In genomic region chr8:33980999-33981398, GRCm38 (mm10) we compare ENCODE assay signal across 15 mouse cellular contexts.
DNase-seq lines count a peak whose midpoint lies in the region; ATAC-seq and TF ChIP-seq lines count a peak whose summit lies in the region.
"Had no signal": no experiment of that assay in that cellular context is flagged by ENCODE, and none has a peak within 500 bp of the region (broad histone marks: within the 10 kb centered on the region; RNA-seq: fewer than 3 reads in every experiment).

No protein-coding gene starts in this region.

- H3K9ac ChIP-seq in heart, adult 2 months (ENCODE audit: low read depth, low read length) = no peak overlapping the region
- no peak overlapping the region for H3K9ac ChIP-seq in kidney, embryonic 16.5 days (replicated peaks; ENCODE audit: low read length)
- no peak overlapping the region for H3K9ac ChIP-seq in stomach, embryonic 15.5 days
- H3K9ac ChIP-seq: embryonic facial prominence, embryonic 15.5 days; hindbrain, embryonic 14.5 days; limb, embryonic 13.5 days; neural tube, embryonic 12.5 days had no signal

- peaks cover 9% of the 10 kb centered on the region for H3K4me1 ChIP-seq in heart, adult 2 months (ENCODE audit: control insufficient read depth, insufficient read depth, low read length)
- peaks cover 25% of the 10 kb centered on the region for H3K4me1 ChIP-seq in kidney, embryonic 16.5 days (ENCODE audit: insufficient read depth, low read length)
- peaks cover 8% of the 10 kb centered on the region for H3K4me1 ChIP-seq in stomach, embryonic 15.5 days

- H3K36me3 ChIP-seq in heart, adult 2 months (ENCODE audit: control insufficient read depth, insufficient read depth, low read length) = no peaks in the 10 kb centered on the region
- H3K36me3 ChIP-seq in kidney, embryonic 16.5 days (ENCODE audit: insufficient read depth, low read length) = no peaks in the 10 kb centered on the region
- H3K36me3 ChIP-seq in stomach, embryonic 15.5 days = no peaks in the 10 kb centered on the region
- H3K36me3 ChIP-seq: embryonic facial prominence, embryonic 15.5 days; limb, embryonic 13.5 days; neural tube, embryonic 12.5 days had no signal

- WGBS in heart, adult 2 months = 52% methylated on average over 7 of the region's 7 CpGs
- WGBS in kidney, embryonic 16.5 days = 32% methylated on average over 7 of the region's 7 CpGs
- WGBS in stomach, embryonic 15.5 days = 29% methylated on average over 7 of the region's 7 CpGs

- peak overlapping the region; percentile 75 for H3K27ac ChIP-seq in heart, adult 2 months
- no peak overlapping the region for H3K27ac ChIP-seq in kidney, embryonic 16.5 days (ENCODE audit: low read length)
- no peak overlapping the region for H3K27ac ChIP-seq in stomach, embryonic 15.5 days
- H3K27ac ChIP-seq: embryonic facial prominence, embryonic 15.5 days; hindbrain, embryonic 14.5 days; layer of hippocampus, adult 2 months; limb, embryonic 13.5 days; neural tube, embryonic 12.5 days had no signal

- intact Hi-C loops in heart, adult 2 months (cut with DNase I) = no loop called here
- intact Hi-C loops in heart, postnatal 36 days (cut with DNase I) = no loop called here

- ATAC-seq in kidney, embryonic 16.5 days (ENCODE audit: low FRiP score, low TSS enrichment) = no peak
- ATAC-seq in stomach, embryonic 15.5 days (ENCODE audit: insufficient read depth, low FRiP score, low read depth) = peak; percentile 72; the same call in 1 of the 2 replicates

- TF ChIP-seq CTCF in heart, adult 2 months (IDR thresholded peaks at IDR 0.05) = no peak

- no peak for TF ChIP-seq EP300 in heart, adult 2 months (IDR thresholded peaks at IDR 0.05; ENCODE audit: insufficient read depth, low read depth, low read length)

- TF ChIP-seq POLR2A in heart, adult 2 months (IDR thresholded peaks at IDR 0.05; ENCODE audit: insufficient read depth, low read depth, low read length) = no peak

- no peak overlapping the region for H3K4me2 ChIP-seq in kidney, embryonic 16.5 days (replicated peaks; ENCODE audit: low read depth, low read length)
- H3K4me2 ChIP-seq in stomach, embryonic 15.5 days = no peak overlapping the region
- H3K4me2 ChIP-seq: embryonic facial prominence, embryonic 15.5 days; hindbrain, embryonic 14.5 days; limb, embryonic 13.5 days; neural tube, embryonic 12.5 days had no signal

- H3K79me2 ChIP-seq in heart, adult 2 months (replicated peaks; ENCODE audit: control insufficient read depth, insufficient read depth, low read length) = no peaks in the 10 kb centered on the region

- H3K4me3 ChIP-seq in heart, adult 2 months = no peak overlapping the region
- no peak overlapping the region for H3K4me3 ChIP-seq in kidney, embryonic 16.5 days (ENCODE audit: low read length)
- H3K4me3 ChIP-seq in stomach, embryonic 15.5 days (replicated peaks) = no peak overlapping the region
- H3K4me3 ChIP-seq: embryonic facial prominence, embryonic 15.5 days; layer of hippocampus, adult 2 months; limb, embryonic 13.5 days; neural tube, embryonic 12.5 days had no signal

- no peaks in the 10 kb centered on the region for H3K9me3 ChIP-seq in kidney, embryonic 16.5 days (ENCODE audit: low read length)
- no peaks in the 10 kb centered on the region for H3K9me3 ChIP-seq in stomach, embryonic 15.5 days
- H3K9me3 ChIP-seq: embryonic facial prominence, embryonic 15.5 days; limb, embryonic 13.5 days; neural tube, embryonic 12.5 days had no signal

- H3K27me3 ChIP-seq in heart, adult 2 months (ENCODE audit: control insufficient read depth, insufficient read depth, low read length) = no peaks in the 10 kb centered on the region
- H3K27me3 ChIP-seq in kidney, embryonic 16.5 days (ENCODE audit: insufficient read depth, low read length) = no peaks in the 10 kb centered on the region
- H3K27me3 ChIP-seq in stomach, embryonic 15.5 days (replicated peaks) = no peaks in the 10 kb centered on the region
- H3K27me3 ChIP-seq: embryonic facial prominence, embryonic 15.5 days; neural tube, embryonic 12.5 days had no signal

- peak in 1 of 2 experiments; percentile 24 for DNase-seq in heart, adult 2 months
- DNase-seq in heart, postnatal 36 days = no peak
- peak; percentile 55 for DNase-seq in kidney, adult 18-20 months
- DNase-seq in kidney, postnatal 25 days = peak; percentile 66 to 72
- DNase-seq in layer of hippocampus, adult 11-12 months (ENCODE audit: low spot score) = no peak
- no peak for DNase-seq in lung, postnatal 4 days
- DNase-seq: cerebellum, adult 2 months; right cerebral cortex, postnatal 14 days had no signal

Comparison
In these comparisons a context has a peak if more than half of its experiments do, and no peak if none do; other contexts are left out.
1. DNase-seq: peak in kidney, adult 18-20 months (single experiment) and kidney, postnatal 25 days (2 of 2); none in heart, postnatal 36 days (0 of 2), layer of hippocampus, adult 11-12 months (single experiment) and lung, postnatal 4 days (0 of 2).